In the genomic region with DNA sequence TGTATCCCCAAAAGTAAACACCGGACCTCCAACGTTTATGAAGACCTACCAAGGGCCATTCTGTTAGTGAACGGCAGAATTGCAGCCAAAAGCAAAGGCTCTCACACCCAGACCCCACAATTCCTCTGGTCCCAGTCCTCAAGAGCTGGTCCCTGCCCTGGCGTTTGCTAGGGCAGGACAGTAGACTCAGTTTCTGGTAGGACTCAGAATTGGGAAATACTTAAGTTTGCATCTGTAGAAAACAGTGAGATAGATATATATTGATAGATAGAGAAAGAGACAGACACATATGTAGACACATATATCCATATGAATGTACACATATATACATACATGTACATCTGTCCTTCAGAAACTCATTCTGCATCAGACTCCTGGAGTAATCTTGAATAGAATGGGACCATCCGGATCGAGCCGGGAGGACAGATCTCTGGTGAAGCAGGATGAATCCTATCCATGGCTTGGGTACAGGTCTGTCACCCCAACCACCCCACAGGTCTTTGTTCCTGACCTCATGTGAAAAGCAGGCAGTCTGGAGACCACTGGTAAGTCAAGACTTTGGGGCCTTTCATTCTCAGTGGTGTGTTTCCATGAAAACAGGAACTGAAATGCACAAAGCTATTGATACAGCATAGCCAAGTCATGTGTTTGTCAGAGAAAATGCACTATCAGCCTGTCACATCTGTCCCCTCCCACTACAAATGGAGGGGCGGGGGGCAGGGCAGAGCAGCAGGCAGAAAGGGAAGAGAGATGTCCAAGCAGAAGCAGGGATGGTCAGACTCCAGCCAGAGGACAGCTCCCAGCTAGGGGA, we compare ENCODE assay signal across 24 mouse cellular contexts. TPM values are rescaled to one million over a fixed set of nuclear protein-coding genes. Genes with fewer than 3 reads are reported as not detected.
DNase-seq lines count a peak whose midpoint lies in the region; ATAC-seq lines count a peak whose summit lies in the region.
"Had no signal": no experiment of that assay in that cellular context is flagged by ENCODE, and none has a peak within 500 bp of the region (broad histone marks: within the 10 kb centered on the region; RNA-seq: fewer than 3 reads in every experiment).

No protein-coding gene starts in this region.

- H3K9ac ChIP-seq in liver, embryonic 15.5 days, result no peak overlapping the region
- H3K9ac ChIP-seq: embryonic facial prominence, embryonic 15.5 days; heart, embryonic 15.5 days; kidney, embryonic 15.5 days; neural tube, embryonic 15.5 days had no signal

- H3K4me1 ChIP-seq in liver, embryonic 15.5 days (replicated peaks), result peaks cover 59% of the 10 kb centered on the region
- H3K4me1 ChIP-seq: embryonic facial prominence, embryonic 15.5 days; heart, embryonic 15.5 days; kidney, embryonic 15.5 days; neural tube, embryonic 15.5 days had no signal

- intact Hi-C loops in heart, postnatal 14 days (cut with DNase I), result no loop called here
- intact Hi-C loops in left cerebral cortex, postnatal 10 days (cut with DNase I), result no loop called here

- peak; percentile 7 to 33 for DNase-seq in heart, adult 18-20 months
- DNase-seq in heart, postnatal 14 days, result no peak
- peak; percentile 59 for DNase-seq in yolk sac, embryonic 10.5 days (ENCODE audit: low spot score)
- DNase-seq in c-Kit-positive CD71-positive TER-119-positive erythroid progenitor cells, embryonic 14.5 days (ENCODE audit: low spot score), result no peak
- DNase-seq in retina, embryonic 14.5 days (ENCODE audit: low spot score), result no peak
- no peak for DNase-seq in left cerebral cortex, postnatal 10 days (ENCODE audit: extremely low spot score in 1 of 2, low spot score in 2 of 2)
- DNase-seq: B cell, adult 2 months; gastrocnemius, postnatal 36 days had no signal

- peak; percentile 78 for ATAC-seq in common myeloid progenitor, adult 5-6 weeks (replicated peaks; ENCODE audit: low read depth, poor library complexity, severe bottlenecking)
- no peak for ATAC-seq in liver, embryonic 15.5 days (ENCODE audit: insufficient read depth)
- ATAC-seq: forebrain, embryonic 16.5 days; hindbrain, embryonic 16.5 days; lung, postnatal 0 days; Patski had no signal

- 49% methylated on average over 8 of the region's 8 CpGs for WGBS in liver, embryonic 15.5 days (ENCODE audit: insufficient replicate concordance)

- no peaks in the 10 kb centered on the region for H3K27me3 ChIP-seq in liver, embryonic 15.5 days
- H3K27me3 ChIP-seq: embryonic facial prominence, embryonic 15.5 days; heart, embryonic 15.5 days; kidney, embryonic 15.5 days; neural tube, embryonic 15.5 days; Patski had no signal

- peak overlapping the region; percentile 27; the same call in 1 of the 2 replicates for H3K4me2 ChIP-seq in liver, embryonic 15.5 days
- H3K4me2 ChIP-seq: embryonic facial prominence, embryonic 15.5 days; heart, embryonic 15.5 days; kidney, embryonic 15.5 days; neural tube, embryonic 15.5 days had no signal

- H3K9me3 ChIP-seq in liver, embryonic 15.5 days (replicated peaks), result no peaks in the 10 kb centered on the region
- H3K9me3 ChIP-seq: embryonic facial prominence, embryonic 15.5 days; heart, embryonic 15.5 days; kidney, embryonic 15.5 days; neural tube, embryonic 15.5 days had no signal

- H3K36me3 ChIP-seq in liver, embryonic 15.5 days (replicated peaks), result no peaks in the 10 kb centered on the region
- H3K36me3 ChIP-seq: embryonic facial prominence, embryonic 15.5 days; heart, embryonic 15.5 days; kidney, embryonic 15.5 days; neural tube, embryonic 15.5 days had no signal

- H3K4me3 ChIP-seq in liver, embryonic 15.5 days (replicated peaks), result no peak overlapping the region
- H3K4me3 ChIP-seq: embryonic facial prominence, embryonic 15.5 days; heart, embryonic 15.5 days; kidney, embryonic 15.5 days; neural tube, embryonic 15.5 days had no signal

- peak overlapping the region; percentile 38; the same call in 1 of the 2 replicates for H3K27ac ChIP-seq in liver, embryonic 15.5 days (replicated peaks)
- H3K27ac ChIP-seq: embryonic facial prominence, embryonic 15.5 days; heart, embryonic 15.5 days; kidney, embryonic 15.5 days; neural tube, embryonic 15.5 days had no signal

RNA-seq across cellular contexts. Expression of a gene that starts 1.5 kb away (rescaled TPM):
- total RNA-seq in heart, adult 18-20 months (2021), result not detected
- not detected for total RNA-seq in heart, postnatal 14 days (2021)
- total RNA-seq in common myeloid progenitor, adult 5-6 weeks (2017), result 0.73 TPM in 1 of 2 replicates, not detected in the other
- 0.35 and 0.52 TPM in 2 replicates for polyA plus RNA-seq in liver, embryonic 15.5 days (2015; fragmentation: Nextera tagmentation; extraction: Ambion mirVana)
- total RNA-seq in left cerebral cortex, postnatal 10 days (2021), result not detected
- total RNA-seq: adrenal gland, adult 18-20 months; gastrocnemius, postnatal 36 days; left cerebral cortex, postnatal 36 days; midbrain, postnatal 0 days had no signal
- polyA plus RNA-seq: cortical plate, adult 2 months had no signal

RNA-seq across cellular contexts. Expression of a gene that starts 17.5 kb away (rescaled TPM):
- not detected for total RNA-seq in heart, adult 18-20 months (2021)
- total RNA-seq in heart, postnatal 14 days (2021), result not detected
- total RNA-seq in common myeloid progenitor, adult 5-6 weeks (2017), result 2.1 TPM in 1 of 2 replicates, not detected in the other
- not detected in 2 replicates for polyA plus RNA-seq in liver, embryonic 15.5 days (2015; fragmentation: Nextera tagmentation; extraction: Ambion mirVana)
- total RNA-seq in left cerebral cortex, postnatal 10 days (2021), result not detected
- total RNA-seq: adrenal gland, adult 18-20 months; gastrocnemius, postnatal 36 days; left cerebral cortex, postnatal 36 days; midbrain, postnatal 0 days had no signal
- polyA plus RNA-seq: cortical plate, adult 2 months; embryonic facial prominence, embryonic 15.5 days; forebrain, embryonic 16.5 days; heart, embryonic 15.5 days; hindbrain, embryonic 16.5 days; kidney, embryonic 15.5 days; lung, postnatal 0 days; midbrain, postnatal 0 days; neural tube, embryonic 15.5 days; Patski; stomach, embryonic 16.5 days; urinary bladder, adult 2 months had no signal

RNA-seq across cellular contexts. Expression of a gene that starts 49.8 kb away (rescaled TPM):
- total RNA-seq in heart, adult 18-20 months (2021), result 10 to 100 TPM in 1 of 2 experiments, 1 to 10 TPM in 1; 8.4 to 11.2 TPM
- 1 to 10 TPM; 9.6 to 9.9 TPM for total RNA-seq in heart, postnatal 14 days (2021)
- total RNA-seq in common myeloid progenitor, adult 5-6 weeks (2017), result 18.9 and 20.0 TPM in 2 replicates
- 7.3 and 7.5 TPM in 2 replicates for polyA plus RNA-seq in liver, embryonic 15.5 days (2015; fragmentation: Nextera tagmentation; extraction: Ambion mirVana)
- total RNA-seq in left cerebral cortex, postnatal 10 days (2021), result 100 to 1,000 TPM; 164 to 169 TPM

Comparison
In these comparisons a context has a peak if more than half of its experiments do, and no peak if none do; other contexts are left out.
1. DNase-seq: peak in heart, adult 18-20 months (2 of 2) and yolk sac, embryonic 10.5 days (single experiment); none in heart, postnatal 14 days (0 of 2), c-Kit-positive CD71-positive TER-119-positive erythroid progenitor cells, embryonic 14.5 days (single experiment), retina, embryonic 14.5 days (single experiment) and left cerebral cortex, postnatal 10 days (0 of 2).